Mouse (Mus musculus) layer of hippocampus, adult 11-12 months (tissue): Measurements from ENCODE around the gene Mmrn2.
"Not testable (repeated sequence)": the region's sequence is repeated elsewhere in the genome, so short reads cannot be mapped to it uniquely, and the experiment has no call there.

Source experiments
- DNase-seq: peaks from one replicate; pipeline ENCODE4 v3.0.0; 2022; ENCODE audit warnings: low spot score

The Mmrn2 gene

DNA sequence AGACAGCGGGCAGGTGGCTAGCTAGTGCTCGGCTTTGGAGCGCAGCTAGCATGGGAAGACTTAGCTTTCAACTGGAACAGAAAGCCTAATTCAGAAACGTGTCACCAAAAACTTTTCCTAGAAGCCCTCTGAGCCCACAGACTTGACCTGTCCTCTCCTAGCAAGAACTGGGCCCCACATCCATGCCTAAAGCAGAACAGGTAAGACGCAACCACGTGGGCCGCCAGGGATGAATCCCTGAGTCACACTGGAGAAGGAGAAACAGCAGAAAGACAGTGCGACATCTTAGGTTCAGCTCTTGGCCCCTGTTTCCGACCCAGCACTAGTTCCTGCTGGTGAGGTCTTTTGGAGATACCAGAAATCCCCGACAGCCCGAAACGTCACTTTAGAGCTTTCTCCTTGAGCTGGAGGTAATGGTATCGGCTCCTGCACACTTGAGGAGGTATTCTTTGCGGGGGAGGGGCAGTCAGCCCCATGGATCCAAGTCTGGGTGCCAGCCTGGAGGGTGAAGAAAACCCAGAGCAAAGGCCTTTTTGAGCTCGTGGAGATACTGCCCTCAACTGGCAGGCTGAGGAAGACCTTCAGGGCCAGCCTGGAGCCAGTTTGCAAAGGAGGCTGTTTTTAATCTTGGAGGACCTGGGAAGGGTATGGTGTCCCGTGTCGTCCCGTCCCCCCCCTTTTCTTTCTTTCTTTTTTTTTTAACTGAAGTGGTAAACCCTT lies 12.4 kb upstream of the Mmrn2 start:
- peak; percentile 74 for DNase-seq

DNA sequence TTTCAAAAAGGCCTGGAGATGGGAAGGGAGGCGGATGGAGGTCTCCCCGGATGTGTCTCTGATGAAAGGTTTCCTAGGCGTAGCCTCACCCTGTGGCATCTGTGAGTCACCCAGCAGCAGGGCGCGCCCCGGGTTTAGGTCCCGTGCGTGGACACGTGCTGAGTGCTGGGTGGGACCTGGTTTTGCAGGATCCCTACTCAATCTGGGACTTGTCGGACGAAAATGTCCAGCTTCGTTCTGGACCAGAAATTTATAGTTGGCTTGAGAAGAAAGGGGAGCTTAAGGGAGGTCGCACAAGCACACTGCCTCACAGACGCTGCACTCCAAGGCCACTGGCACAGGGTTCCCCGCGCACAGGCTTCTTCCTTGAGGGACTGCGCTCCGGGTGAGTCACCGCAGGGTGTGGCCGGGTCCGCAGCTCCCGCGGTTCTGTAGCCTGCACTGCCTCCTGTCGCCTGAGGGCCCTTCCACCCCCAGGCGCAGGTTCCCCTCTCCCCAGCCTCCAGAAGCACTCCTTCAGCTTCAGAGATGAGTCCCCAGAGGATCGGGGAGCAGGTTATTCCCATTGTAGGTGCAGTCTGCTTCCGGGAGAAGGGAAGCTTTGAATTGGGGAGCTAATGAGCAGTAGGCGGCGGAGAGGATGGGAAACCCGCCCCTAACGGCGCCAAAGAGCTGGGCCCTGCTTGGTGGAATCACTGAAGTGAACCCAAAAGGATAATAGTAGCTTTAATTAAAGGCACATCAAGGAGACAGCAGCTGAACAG lies 11.6 kb upstream of the Mmrn2 start:
- peak; percentile 45 for DNase-seq

DNA sequence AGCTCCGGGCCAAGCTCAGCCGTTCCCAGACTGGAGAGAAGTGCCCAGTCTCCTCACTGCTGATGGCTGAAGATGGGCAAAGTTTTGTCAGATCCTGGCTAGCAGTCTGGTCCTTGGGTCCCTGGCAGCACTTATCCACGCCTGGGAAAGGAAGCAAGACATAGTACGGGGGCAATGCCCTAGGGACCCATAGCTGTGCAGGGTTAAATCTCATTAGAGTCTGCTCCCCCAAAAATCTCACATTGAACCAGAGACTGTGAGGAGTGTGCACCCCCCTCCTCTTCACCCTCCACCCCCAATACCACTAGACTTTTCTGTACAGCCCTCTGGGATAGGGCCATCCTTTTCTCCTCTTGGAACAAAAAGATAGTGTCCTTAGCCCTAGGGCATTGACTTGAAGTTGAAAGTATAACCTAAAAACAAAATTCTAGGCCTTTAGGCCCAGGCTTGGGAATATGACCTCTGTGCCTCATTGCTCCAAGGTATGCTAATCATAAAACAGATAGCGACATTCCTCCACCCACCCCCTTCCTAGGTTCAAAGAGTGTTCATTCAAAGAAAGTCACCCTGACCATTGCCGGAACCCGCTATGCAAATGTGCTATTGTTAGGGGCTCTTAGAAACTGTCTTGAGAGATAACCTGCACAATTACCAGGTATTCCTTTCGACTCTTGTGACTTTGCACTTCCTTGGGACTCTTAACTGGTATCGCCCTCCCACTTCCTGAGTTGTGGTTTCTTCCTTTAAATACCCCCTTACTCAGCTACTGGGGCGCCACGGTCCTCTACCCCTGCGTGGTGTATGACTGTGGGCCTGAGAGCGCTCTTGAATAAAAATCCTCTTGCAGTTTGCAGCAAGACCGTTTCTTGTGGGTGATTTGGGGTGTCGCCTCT lies 10.8 kb upstream of the Mmrn2 start:
- not testable (repeated sequence) for DNase-seq

DNA sequence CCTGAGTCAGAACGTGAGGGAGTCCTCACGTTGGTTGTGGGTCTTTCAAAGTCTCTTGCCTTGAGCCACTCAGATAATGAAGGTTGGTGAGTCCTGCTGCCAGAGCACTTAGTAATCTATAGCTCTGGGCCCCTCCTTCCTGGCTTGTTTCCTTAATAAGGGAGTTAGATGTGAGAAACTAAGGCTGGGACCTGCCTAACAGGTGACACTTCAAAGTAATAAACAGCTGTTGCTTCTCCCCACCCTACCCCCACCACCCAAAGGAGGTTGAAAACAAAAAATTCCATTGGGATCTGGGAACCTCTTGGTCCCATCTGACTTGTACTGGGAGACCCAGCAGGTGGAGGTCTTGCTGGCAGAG lies 10.1 kb upstream of the Mmrn2 start:
- DNase-seq: no peak

DNA sequence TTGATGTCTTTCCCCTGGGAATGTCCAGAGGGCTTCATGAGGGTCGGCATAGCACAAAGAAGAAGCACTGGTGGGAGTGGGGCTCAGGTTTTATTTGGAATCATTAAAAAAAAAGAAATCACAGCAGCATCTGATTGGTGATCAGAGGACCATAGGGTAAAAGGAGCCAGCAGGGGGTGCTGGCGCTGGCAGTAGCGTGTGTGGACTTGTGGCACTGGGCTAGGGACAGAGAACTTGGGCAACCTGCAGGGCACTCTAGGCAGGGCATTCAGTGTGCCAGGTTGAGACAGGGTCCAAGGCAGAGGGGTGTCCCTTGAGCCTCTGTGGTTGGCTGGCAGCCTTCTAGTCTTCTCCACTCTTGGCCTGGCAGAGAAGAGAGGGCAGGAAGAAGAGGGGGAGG lies 5.1 kb upstream of the Mmrn2 start:
- DNase-seq: no peak

DNA sequence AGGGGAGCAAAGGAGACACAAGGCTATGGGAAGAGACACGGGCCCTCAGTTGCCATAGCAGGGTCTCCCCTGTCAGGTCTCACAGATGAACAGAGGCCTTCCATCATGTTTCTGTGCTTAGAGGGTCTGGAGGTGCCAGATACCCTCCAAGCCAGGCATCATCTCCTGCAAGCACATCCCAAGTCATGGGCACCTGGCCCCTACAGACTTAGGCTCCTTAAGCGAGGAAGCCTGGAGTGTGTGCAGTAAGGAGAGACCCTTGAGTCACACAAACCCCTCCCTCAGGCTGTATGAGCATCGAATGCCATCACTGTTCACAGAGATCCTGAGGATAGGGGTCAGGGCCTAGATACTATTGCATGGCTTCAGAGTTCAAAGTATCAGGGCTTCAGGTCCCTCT lies 4.3 kb upstream of the Mmrn2 start:
- no peak for DNase-seq

DNA sequence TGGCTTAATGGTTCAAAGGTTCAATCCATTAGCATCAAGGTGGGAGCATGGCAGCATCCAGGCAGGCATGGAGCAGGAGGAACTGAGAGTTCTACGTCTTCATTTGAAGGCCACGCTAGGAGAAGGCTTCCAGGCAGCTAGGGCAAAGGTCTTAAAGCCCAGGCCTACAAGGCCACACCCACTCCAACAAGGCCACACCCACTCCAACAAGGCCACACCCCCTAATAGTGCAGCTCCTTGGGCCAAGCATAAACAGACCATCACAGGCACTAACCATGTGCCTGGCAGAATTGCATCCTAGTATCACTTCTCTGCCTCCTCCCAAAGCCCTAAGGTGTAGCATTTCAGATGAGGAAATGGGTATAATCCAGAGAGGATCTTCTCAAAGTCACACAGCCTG lies 3.5 kb upstream of the Mmrn2 start:
- no peak for DNase-seq

DNA sequence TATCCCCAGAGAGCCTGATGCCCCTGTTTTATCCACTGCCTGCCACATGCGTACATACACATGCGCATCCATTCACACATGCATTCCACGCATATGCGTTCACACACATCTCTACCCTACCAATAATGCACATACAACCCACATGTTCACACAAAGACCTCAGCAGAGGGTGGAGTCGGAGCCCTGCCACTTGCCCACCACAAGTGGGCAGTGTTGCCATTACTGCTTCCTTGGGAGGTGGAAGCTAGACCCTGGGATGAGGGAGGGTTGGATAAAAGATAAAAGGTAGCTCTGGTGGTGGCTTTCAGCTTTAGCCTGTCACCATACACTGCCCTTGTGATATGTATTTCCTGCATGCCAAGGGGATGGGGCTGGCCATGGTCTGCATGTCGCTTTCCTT lies 2.6 kb upstream of the Mmrn2 start:
- DNase-seq: peak; percentile 45

DNA sequence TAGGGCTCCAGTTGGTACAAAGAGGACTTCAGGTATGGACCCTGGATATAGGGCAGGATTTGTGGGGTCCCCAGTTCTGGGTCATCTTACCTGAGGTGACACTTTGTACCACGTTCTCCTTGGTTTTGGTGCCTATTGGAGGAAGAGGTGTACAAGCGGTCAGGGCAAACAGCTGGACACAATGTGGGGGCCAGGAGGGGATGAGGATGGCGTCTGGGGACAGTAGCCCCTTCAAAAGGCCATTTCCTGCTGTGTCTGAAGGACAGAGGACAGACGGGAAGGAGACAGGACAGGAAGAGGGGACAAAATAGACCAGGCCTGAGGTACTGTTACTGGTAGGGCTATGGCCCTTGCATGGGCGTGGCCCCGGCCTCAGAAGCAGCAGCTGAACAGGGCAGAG lies 1.7 kb upstream of the Mmrn2 start:
- no peak for DNase-seq

DNA sequence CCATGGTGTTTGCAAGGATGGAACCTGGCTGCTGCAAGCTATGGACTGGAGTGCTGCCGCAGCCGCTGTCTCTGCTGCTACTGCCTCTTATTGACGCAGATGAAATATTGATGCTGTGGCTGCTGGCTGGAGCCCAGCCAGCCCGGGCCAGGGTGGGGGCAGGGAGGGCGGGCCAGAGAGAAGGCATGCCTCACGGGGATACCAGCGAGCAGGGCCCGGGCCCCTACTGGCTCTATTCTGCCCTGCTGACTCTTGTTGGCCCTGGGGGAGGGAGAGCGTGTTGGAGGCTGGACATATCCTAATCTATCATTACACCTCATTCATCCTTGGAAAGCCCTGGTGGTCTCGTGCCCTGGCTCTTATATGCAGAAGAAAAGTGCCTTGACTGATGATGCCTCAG lies 688 bp upstream of the Mmrn2 start, which contains the start of gene Sncg:
Sncg (minus strand) TSS at position 213 of the 400 bp plus-strand sequence.
- DNase-seq: no peak

DNA sequence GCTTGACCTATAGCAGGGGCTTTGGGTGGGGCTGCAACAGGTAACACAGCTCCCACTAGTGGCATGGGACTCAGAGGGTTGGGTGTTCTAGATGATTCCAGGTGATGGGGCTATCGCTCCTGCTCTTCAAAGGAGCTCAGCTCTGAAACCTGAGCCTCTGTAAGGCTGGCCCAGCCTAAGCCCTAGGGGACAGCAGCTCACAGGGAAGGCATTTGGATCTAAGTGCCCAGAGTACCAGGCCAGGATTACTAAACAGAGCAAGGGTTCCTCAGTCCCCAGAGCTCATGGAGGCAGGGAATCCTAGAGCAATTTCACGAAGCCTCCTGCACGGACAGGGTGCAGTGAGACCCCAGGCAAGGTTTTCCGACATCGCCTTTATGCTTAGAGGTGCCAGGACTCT lies 676 bp downstream of the Mmrn2 start:
- no peak for DNase-seq

DNA sequence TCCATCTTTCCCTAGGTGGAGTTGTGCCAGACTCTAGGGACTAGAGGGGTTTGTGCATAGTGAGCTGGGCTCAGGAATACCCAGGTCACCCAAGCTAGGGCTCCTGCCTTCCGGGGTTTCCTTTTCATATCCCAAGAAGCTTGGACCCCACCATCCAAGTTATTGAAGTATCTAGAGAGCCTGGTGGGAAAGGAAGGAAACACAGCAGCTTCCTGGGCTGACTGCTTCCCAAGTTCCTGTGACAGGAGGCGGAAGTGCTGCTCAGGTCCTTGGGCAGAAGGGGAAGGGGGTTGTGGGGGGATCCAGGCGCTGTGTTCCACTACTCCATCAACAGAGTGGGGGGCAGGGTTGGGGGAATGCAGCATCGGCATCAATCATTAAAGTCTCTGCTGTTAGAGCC lies 1.9 kb downstream of the Mmrn2 start:
- no peak for DNase-seq

DNA sequence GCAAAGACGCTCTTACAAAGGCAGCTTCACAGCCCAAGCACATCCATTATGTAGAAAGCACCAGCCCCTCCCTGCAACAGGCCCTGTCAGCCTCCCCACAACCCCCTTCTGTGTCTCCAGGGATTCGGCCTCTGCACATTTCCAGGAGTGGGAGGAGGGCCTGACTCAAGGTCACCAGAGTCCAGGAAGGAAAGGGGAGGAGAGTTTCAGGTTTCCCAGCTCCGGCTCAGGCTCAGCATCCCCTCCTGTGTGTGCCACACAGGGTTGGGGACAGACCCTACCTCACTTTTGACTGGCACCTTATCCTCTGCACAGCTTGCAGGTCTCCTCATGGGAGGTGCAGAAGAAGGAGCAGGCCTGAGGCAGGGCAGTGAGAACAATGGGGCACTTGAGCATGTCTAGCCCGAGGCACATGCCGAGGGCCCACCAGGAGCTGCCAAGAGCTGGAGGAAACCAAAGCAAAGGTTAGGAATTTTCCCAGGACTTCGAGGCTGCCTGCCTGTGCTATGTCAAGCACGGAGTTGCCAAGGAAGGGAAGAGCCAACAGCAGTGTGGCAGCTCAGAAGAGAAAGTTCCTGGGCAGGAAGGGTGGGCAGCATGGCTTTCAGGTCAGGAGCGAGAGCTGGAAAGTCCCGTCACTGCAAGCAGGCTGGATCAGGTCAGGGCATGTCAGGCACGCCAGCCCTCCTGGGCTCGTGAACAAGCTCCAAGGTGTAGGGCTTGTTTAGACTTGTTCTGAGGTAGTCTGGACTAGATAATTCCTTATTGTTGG lies 3.5 kb downstream of the Mmrn2 start:
- DNase-seq: no peak

DNA sequence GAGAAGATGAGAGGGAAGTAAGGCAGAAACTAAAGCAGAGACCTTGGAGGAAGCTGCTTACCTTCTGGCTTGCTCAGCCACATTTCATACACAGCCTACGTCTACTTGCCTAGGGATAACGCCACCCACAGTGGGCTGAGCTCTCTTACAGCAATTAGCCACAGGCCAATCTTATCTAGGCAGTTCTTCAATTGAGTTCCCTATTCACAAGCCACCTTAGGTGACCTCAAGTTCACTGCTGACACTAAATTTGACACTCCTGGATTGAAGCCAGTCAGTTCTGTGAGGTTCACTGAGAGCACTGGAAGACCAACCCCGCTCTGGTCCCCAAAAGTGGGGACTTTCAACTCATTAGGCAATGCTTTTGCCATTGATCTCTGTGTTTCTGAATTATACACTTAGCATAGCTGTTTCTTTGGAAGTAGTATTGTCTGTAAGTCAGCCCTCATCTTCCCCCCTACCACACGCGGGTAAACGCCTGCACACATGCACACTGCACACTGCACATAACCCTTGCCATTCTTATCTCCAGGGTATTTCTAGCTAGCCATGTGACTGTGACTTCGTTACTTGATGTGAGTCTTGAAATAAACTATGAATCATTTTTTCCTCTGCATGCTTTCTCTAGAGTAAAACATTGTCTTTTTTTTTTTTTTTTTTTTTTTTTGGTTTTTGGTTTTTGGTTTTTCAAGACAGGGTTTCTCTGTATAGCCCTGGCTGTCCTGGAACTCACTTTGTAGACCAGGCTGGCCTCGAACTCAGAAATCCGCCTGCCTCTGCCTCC lies 7.8 kb downstream of the Mmrn2 start:
- no peak for DNase-seq

DNA sequence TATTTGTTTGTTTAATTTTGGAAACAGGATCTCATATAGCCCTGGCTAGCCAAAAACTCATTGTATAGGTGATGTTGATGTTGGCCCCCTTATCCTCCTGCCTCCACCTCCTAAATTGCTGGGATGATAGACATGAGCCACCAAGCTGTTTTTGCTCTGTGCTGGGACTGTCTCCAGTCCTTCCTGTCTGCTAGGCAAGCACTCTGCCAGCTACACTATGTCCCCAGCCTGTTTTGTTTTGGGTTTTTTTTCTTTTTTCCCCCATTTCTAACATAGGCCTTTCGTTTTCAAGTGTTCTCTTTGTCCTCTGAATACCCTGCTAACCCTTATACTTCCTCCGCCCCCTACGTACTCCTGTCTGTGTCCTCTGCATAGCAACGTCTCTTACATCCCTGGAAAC lies 18.0 kb downstream of the Mmrn2 start:
- no peak for DNase-seq

DNA sequence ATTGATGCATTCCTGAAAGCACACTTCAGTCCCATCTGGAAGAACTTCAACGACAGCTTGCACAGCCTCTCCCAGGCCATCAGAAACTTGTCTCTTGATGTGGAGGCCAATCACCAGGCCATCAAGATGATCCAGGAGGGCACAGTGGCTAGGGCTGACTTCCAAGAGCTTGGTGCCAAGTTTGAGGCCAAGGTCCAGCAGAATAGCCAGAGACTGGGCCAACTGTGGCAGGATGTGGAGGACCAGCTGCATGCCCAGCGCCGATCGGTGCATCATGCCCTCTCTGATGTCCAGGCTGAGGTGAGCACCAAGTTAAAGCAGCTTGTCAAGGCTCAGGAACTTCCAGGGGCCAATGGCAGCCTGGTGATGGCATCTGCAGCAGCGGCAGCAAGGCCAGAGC lies 22.6 kb downstream of the Mmrn2 start:
- DNase-seq: no peak

DNA sequence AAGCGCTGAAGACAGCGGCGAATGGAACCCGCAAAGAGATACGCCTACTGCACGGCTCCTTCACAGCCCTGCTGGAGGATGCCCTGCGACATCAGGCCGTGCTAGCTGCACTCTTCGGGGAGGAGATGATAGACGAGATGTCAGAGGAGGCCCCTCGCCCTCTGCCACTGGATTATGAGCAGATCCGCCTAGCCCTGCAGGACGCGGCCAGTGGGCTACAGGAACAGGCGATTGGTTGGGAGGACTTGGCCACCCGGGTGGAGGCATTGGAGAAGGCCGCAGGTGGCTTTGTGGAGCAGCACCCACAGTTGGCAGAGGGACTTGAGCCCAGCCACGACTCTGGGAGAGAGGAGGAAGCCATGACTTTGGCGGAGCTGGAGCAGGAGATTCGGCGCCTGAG lies 23.6 kb downstream of the Mmrn2 start:
- no peak for DNase-seq

DNA sequence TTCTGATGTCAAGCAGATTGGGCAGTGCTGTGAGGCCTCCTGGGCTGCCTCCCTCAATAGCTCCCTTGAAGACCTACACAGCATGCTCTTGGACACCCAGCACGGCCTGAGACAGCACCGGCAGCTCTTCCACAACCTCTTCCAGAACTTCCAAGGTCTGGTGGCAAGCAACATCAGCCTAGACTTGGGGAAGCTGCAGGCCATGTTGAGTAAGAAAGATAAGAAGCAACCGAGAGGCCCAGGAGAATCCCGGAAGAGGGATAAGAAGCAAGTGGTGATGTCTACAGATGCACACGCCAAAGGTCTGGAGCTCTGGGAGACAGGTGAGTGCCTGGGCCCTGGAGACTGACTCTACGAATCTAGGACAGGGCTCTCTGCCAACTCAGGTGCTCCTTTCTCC lies 24.0 kb downstream of the Mmrn2 start:
- no peak for DNase-seq

DNA sequence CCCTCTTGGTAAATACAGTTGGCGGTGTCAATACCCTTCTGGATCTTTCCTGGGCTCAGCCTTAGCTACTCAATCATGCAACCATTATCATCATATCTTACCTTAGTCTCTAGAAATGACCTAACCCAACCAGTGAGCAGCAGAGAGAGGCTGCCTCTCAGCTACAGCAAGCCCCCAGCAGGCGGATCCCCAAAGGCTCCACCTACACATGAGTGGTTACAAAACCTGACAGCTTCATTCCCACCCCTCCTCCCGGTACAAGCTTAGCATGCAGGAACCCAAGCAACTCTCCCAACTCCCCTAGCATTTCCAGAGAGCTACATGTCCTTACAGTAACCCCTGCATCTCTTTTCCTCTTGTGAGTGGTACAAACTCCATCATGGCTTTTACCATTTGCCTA lies 24.8 kb downstream of the Mmrn2 start:
- no peak for DNase-seq

DNA sequence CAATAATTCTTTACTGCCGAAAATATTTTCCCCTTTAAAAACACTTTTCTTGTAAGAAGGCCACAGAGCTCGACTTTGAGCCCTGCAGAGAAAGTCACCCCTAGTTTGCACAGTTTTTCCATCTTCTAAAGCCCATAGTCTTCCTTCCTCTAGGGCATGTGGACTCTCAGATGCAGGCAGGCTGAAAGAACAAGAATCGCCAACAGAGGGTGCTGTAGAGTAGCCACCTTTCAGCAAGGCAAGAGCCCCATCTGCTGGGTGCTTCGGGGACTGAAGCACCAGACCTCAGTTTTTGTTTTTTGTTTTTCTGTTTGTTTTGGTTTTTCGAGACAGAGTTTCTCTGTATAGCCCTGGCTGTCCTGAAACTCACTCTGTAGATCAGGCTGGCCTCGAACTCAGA lies 25.9 kb downstream of the Mmrn2 start:
- DNase-seq: peak; percentile 83

DNA sequence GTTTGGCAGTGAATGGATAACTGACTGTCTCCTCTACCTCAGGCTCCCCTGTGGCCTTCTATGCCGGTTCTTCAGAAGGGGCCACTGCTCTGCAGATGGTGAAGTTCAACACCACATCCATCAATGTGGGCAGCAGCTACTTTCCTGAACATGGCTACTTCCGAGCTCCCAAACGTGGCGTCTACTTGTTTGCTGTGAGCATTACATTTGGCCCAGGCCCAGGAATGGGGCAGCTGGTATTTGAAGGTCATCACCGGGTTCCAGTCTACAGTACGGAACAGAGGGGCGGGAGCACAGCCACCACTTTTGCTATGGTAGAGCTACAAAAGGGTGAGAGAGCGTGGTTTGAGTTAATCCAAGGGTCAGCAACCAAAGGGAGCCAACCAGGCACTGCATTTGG lies 27.6 kb downstream of the Mmrn2 start:
- DNase-seq: no peak
